Mouse (Mus musculus): ENCODE results near the gene Adal.
A peak's percentile ranks its signal among the peaks of the same experiment; 100 is the strongest.
"Not testable (repeated sequence)": the region's sequence is repeated elsewhere in the genome, so short reads cannot be mapped to it uniquely, and the experiment has no call there.

Adal gene

DNA sequence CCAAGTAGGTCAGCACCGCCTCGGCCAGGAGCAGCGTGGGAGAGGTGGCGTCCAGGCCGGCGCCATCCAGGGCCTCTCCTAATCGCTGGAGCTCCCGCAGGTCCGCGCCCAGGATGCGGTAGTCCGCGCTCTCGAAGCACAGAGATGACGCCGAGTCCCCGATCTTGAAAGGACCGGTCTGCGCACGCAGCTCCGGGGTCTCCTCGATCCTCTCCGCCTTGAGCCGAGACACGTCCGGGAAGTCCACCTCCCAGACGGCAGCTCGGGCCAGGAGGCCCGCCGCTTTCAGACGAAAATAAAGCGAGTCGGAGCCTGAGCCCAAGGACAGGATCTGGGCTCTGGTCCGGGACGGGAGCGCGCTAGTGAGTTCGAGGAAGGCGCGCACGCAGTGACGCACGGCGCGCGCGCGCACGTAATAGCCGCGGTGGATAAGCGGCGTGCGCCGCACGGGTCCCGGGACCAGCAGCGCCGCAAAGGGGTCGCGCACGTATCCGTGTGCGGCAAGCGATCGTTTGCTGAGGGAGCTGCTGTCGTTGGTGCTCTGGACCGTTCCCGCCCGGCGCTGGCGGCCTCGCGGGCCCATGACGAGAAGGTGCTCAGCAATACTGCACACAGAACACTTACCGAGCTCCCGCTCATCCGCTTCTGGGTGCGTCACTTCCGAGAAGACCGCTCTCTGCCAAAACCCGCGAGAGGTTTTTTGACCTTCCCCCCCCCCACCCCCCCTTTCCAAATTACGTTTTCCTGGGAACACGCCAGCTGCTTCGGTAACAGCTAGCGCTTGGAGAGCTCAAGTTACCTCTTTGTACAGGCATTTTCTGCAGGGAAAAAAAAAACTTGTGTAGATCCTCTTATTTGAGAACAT, at the start of gene Adal, which contains the start of gene Lcmt2:
Gene Adal, plus strand, starts transcription at position 411 of the 865 bp plus-strand sequence.
Gene Lcmt2, minus strand, starts transcription at position 636 of the 865 bp plus-strand sequence.
- DNase-seq (ENCODE audit: inconsistent ontology term) = peak; percentile 95

DNA sequence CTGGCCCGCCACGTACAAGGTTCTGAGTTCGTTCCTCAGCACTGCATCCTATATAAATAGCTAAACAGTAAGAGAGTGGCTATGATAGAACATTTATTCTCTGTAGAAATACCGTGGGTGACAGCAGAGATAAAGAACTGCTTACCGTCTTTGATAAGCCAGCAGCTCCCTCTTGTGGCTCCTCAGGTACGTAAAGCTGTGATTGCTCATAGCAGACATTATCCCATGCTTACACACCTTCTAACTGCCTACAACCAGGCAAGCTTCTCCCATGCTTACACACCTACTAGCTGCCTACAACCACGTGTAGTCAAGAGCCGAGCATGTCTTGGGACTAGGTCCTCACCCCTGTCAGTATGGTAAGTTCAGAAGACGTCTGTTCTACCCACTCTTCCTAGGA, 38.2 kb upstream of the Adal start:
- DNase-seq (ENCODE audit: inconsistent ontology term) = peak; percentile 50

GRCm38 (mm10) chr2:121105940-121106339, 34.3 kb upstream of the Adal start:
- DNase-seq (ENCODE audit: inconsistent ontology term) = no peak

GRCm38 (mm10) chr2:121109695-121110094, 30.5 kb upstream of the Adal start, which contains the start of gene Tgm7:
TSS of gene Tgm7 (minus strand) at chr2:121109795.
- DNase-seq (ENCODE audit: inconsistent ontology term) = no peak

GRCm38 (mm10) chr2:121115418-121115817, 24.8 kb upstream of the Adal start:
- no peak for DNase-seq (ENCODE audit: inconsistent ontology term)

GRCm38 (mm10) chr2:121119260-121119659, 21.0 kb upstream of the Adal start:
- DNase-seq (ENCODE audit: inconsistent ontology term) = no peak

DNA sequence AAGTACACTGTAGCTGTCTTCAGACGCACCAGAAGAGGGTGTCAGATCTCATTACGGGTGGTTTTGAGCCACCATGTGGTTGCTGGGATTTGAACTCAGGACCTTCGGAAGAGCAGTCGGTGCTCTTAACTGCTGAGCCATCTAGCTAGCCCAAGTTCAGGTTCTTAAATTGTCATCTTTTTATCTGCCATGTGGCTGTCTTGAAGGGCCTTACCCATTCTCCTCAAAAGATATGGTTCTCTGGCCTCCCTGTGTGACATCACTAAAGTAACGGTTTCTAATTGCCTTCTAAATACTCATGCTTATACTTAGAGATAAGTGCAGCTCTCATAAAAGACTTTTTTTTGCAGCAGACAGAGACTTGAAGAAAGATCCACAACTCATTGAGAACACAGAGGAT, 13.9 kb upstream of the Adal start:
- not testable (repeated sequence) for DNase-seq (ENCODE audit: inconsistent ontology term)

DNA sequence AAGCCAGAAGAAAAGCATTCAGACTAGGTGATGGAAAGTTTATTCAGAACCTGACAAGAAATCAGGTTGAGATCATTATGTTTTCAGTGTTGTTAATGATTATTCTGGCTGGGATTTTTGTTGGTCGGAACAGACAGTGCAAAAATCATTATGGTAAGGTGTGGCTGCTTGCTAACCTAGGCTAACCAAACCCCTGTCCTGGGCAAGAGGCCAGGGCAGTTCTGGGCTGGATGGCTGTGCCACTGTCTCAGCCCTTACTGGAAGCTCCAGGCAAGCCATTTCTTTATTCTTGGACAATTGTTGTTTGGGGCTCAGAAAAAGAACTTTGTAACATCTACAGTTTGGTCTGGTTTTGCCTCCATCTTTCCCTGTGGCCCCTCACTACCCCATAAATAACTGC, 12.7 kb upstream of the Adal start:
- no peak for DNase-seq (ENCODE audit: inconsistent ontology term)

DNA sequence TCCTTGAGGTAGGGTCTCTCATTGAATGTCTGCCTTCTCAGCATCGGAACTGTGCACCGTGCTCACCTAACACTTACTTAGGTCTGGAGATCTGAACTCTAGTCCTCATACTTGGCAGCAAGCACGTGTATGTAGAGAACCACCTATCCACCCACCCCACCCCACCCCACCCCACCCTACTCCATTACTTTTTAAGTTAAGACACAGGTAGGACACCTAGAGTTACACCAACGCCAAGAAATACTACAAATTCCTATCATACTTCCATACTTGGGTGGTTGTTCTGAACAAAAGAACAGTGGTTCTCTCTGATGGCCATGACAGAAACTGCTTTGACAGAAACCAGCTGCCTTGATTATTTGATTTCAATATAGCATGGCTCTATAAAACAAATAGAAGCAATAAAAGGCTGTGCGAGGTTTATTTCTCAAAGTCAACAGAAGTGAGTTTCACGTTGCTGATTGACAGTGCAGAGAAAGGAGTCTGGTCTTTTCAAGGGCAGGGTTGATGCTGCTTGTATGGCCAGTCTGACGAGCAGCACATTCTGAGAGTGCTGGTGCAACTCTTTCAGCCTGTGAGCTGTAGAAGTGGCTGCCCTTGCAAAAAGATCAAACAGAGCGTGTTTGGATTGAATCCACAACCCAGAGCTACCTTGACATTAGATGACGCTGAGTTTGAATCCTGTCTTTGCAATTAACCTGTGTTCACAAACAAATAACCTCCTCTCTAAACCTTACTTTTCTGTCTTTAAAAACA, 11.2 kb upstream of the Adal start:
- peak; percentile 6 for DNase-seq (ENCODE audit: inconsistent ontology term)

DNA sequence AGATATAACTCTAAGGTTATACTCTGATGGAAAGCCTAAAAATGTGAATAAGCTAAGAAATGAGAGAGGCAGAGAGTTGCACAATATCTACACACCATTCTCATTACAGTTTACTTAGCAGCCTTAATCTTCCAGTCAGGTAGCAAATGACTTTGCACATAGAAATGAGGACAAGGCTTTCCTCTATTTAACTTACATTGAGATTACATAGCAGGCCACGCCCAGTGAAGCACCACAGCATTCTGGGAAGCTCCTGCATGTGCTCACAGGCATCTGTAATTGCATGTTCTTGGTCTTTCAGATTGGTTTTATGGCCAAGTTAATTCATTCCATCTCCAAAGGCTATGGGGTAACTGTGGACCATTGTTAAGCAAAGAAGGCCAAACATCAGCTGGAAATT, 7.4 kb upstream of the Adal start:
- no peak for DNase-seq (ENCODE audit: inconsistent ontology term)

DNA sequence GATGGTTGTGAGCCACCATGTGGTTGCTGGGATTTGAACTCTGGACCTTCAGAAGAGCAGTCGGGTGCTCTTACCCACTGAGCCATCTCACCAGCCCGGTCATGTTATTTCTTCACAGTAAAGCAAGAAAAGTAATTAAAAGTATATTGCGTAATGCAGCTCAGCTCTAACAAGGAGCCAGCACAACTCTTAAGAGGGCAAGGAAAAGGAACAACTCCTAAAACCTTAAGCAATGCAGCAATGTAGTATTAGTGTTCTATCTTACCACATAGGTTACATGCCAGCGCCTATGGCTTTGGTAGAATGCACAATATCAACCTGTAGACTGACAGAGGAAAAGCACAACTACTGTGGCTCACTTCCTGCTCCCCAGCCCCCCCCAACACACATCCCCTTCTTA, 2.9 kb upstream of the Adal start:
- no peak for DNase-seq (ENCODE audit: inconsistent ontology term)

DNA sequence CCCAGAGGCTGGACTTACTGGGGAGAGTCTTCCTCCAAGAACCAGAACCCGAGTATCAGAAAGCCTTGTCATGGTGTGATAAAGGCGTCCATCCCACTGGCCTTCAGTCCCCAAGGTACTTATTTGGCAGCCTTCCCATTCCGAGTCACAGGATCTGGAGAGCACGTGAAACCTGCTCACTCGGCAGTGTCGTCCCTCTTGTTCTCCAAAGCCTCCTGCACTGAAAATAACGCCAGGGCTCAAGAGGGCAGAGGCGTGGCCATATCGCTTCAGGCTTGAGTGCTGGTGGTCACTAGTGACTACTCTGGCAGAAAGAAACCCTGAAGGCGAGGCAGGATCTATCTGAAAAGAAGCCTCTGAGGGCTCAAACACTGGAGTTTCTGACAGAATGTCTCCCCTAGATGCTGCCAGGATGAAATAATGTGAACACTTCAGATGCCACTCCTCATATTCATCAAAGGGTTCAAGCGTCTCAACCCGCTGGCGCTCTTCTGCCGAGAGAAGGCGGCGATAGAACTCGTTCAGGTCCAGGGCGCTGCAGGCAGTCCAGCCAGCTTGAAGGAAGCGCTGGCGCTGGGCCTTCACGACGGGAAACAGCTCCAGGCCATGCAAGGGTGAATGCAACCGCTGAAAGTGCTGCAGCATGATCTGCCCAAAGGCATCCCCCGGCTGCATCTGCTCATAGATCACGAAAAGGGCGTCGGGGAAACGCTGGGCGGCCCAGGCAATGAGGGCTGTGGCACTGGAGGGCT, 786 bp upstream of the Adal start:
- DNase-seq (ENCODE audit: inconsistent ontology term) = peak; percentile 80

DNA sequence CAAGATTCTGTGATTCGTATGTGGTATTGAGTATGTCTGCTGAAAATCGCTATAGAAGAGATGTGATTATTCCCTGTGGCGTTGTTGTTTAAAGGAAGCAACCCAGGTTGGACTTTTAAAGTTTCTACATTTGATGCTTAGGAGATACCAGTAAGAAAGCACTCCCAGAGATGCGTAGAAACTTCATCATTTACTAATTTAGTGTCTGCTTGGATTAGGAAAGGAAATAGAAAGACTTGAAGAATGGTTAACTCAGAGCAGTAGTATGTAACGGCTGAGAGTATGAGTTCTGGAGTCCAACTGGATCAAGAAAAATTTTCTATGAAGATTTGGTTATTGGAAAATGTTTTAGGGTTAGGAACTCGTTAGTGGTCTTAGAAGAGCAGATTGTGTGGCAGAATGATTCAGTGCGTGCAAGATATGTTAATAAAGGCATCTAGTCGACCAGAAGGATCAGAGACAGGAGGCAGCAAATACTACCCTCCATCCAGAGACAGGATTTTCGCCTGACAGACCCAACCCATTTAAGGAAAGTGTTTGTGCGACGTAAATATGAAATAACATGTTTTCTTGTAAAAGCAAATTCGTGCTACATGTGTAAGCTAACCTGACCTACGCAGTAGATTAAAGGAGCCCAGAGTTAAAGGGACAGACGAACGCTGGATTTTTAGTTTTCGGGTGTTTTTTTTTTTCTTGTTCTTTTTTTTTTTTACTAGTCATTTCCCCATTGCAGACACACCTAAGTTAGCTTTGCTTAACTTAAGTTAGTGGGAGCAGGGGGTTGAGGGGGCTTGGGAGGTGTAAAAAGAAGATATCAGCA, 1.2 kb downstream of the Adal start:
- peak; percentile 12 for DNase-seq (ENCODE audit: inconsistent ontology term)

DNA sequence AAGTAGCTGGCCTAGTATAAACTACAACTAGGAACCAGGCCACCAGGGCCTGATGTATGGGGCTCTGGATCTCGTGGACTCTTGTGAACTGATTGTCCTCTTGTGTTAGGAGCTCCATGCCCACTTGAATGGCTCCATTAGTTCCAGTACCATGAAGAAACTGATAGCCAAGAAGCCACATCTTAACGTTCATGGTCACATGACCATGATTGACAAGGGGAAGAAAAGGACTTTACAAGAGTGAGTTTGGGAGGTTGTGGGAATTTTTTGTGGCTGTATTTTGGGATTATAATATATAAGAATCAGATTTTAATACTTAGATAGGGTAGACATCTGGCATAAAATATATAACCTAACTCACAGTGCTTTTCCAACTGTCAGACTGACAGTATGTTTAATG, 2.2 kb downstream of the Adal start:
- DNase-seq (ENCODE audit: inconsistent ontology term) = no peak

GRCm38 (mm10) chr2:121149679-121150078, 9.5 kb downstream of the Adal start:
- DNase-seq (ENCODE audit: inconsistent ontology term) = no peak

- no peak for DNase-seq (ENCODE audit: inconsistent ontology term)
Observed at GRCm38 (mm10) chr2:121153100-121153499, 12.9 kb downstream of the Adal start.

DNA sequence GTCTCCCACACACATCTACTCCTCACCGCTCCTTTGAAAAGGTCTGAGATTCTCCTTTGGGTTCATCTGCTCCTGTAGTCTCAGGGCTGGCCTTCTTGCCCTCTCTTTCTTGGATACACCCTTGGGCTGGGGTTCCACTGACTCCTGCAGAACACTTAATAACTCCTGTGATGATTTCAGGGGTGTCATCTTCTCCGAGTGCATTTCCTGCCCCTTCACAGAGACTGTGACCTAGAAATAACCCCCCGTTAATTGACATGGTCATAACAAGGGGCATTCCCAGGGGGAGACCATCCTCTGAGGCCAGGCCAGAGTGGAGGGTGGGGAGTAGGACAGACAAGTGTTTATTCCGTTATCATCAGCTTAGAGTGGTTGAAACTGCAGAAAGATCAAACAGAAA, 28.9 kb downstream of the Adal start:
- DNase-seq (ENCODE audit: inconsistent ontology term) = no peak

GRCm38 (mm10) chr2:121169902-121170301, 29.7 kb downstream of the Adal start:
- DNase-seq (ENCODE audit: inconsistent ontology term) = peak; percentile 60

DNA sequence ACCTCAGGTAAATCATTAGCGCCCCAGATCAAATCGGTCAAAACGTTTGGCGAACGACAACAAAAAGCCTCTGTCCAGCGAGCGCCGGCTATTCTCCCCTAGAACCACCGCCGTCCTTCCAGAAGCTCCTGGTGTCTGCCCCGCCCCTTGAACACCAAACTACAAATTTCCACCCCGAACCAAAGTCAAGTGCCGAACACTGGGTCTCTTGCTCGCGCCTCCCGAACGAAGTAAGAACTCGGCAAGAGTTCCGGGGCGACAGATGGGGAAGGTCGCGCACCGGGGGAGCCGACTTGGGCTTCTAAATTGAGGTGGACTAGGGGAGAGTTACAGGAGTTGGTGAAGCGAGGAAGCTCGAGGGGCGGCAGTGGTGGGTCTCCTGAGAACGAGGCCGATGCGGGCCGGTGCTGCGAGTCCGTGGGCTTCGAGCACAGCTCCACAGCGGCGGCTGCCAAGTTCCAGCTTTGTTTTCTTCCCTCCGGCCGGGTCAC, 30.3 kb downstream of the Adal start, which contains the start of gene Tubgcp4:
Gene Tubgcp4, plus strand, starts transcription at position 174 of the 491 bp plus-strand sequence.
- no peak for DNase-seq (ENCODE audit: inconsistent ontology term)

- peak; percentile 91 for DNase-seq (ENCODE audit: inconsistent ontology term)
Observed at GRCm38 (mm10) chr2:121170980-121171742, 30.9 kb downstream of the Adal start, which contains the start of gene Zscan29. TSS of gene Zscan29 (minus strand) at chr2:121171125.
